Mouse (Mus musculus) liver (tissue): ENCODE results near the gene Cdcp1.
A peak's percentile ranks its signal among the peaks of the same experiment; 100 is the strongest.

ENCODE experiments used
- DNase-seq: peaks from one replicate; pipeline ENCODE4 v3.0.0-alpha.2; 2020; ENCODE audit warnings: mixed read lengths

Cdcp1 gene

DNA sequence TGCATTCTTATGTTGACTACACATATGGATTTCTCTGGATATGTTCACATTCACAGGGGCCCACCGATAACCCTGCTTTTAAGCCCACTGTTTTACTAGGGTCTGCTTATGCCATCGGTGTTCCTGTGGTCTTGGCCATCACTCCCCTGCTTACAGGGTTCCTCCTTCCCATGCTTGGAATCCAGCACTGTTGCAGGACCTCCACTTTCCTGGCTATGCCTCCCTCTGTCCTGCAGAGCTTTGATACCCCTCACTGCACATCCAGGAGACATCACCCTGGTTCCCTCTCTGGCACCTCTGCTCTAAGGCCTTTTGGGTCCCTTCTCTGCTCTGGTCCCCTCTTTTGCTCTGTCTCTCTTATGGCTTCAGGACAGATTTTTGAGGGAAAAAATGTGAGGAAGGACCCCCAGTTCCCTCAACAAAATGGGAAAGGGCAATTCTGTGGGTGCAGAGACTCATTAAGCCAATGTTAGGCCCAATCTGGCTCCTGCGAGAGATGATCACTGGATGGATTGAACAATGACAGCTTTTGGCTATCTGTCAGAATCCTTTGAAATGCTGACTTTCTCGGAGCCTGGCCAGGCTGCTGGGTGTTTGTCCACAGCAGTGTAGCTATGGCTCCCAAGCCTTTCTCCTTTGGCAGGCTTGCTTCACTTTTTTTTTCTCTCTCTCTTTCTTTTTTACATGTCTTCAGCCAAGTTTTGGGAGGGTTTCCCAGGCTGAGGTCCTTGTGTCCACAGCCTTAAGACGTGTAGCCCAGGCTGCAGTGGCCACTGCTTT, 65.4 kb downstream of the Cdcp1 start, which contains the start of gene Clec3b:
Gene Clec3b (plus strand): TSS at position 706 of the 780 bp plus-strand sequence.
- DNase-seq, result no peak

DNA sequence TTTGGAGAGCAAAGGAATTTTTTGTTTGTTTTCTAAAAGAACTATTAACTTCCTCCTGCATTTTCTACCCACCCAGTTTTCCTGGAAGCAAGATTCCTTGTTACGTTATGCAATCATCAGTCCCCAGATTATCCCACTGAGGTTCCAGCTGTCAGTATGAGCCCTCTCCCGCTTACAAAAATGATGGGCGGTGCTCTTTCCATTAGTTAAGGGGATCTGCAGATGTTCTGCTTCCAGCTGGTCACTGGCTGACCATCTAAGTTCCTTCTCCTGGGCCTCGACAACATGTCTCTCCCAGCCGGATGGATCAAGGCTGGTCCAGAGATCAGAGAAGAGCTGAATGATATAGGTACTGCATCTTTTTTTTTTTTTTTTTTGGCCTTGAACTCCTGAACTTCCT, 67.4 kb downstream of the Cdcp1 start:
- DNase-seq, result no peak

DNA sequence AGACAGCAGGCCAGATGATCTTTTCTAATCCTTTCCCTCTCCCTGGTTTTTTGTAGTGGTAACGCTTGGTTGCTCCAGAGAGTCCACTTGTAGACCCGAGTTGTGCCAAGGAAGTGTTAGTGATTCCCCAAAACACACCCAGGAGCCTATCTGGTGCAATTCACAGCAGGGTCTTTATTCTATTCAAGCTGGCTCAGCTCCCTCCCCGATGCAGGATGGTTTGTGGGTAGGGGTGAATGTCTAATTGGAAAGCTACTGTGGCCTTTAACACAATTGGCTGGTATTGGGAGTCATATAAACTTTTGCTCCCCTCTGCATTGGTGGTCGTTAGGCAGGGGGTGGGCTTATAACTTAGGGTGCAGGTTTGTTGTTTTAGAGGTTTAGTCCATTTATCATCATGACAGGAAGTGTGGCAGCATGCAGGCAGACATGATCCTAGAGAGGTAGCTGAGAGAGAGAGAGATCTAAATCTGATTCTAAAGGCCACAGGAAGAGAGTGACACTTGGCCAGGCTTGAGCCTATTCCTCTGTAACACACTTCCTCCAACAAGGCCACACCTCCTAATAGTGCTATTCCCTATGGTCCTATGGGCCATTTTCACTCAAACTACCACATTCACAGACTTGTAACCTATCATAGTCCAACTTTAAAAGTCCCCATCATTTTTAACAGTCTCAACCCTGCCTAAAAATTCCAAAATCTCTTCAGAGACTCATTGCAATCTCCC, 75.8 kb downstream of the Cdcp1 start:
- DNase-seq, result no peak

DNA sequence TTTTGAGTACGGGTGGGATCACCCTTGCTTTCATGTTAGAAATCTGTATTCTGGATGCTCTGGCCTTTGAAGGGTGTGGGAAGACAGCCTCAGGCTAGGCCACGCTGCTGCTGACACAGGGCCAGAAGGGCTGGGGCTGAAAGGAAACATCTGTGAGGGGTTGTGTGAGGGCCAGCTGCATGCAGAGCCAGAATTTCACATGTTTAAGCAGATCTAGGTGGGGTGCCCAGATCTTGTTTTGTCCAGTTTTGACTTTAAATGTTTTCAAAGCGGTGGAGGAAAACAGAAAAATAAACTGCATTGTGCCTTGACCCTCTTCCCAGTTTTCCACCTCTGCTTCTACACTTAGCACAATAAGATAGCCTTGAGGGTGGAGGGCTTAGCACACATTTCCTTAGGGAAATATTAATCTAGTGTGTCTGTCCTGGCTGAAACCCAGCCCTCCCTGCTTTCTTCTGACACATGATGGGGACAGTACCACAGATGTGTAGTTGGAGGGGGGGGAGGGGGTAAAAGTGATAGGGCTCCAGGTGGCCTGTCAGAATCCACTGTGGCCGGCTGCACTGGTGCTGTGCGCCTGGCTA, 76.9 kb downstream of the Cdcp1 start:
- DNase-seq, result no peak

DNA sequence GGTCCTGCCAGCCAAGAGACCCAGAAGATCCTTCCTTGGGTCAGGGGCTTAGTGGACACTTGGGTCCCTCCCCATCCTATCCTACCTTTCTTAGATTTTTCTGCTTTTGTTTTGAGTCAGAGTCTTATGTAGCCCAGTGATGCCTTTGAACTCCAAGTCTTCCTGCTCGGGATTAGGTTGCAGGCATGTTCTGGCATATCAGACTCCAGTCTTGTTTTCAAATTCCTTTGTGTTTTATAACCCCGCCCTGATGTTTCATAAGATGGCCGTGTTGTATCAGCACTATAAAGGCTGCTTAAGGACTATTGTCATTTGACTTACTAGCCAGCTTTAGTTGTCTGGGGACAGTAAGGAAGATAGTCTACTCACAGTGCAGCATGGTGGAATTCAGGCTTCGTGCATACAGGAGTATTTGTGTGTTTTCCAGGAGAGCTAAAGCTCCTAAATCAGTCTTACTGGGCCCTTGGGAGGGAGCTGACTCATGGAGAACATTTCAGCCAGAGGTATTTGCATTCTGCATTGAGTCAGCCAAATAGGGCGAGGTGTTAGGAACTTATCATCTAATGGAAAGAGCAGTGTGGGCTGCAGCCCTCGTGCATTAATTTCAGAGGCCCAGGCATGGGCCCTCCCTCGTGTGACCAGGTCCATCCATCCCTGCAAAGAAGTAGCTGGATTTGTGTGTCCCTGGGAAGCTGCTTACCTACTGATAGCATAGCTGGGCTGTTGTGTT, 78.7 kb downstream of the Cdcp1 start:
- DNase-seq, result no peak

DNA sequence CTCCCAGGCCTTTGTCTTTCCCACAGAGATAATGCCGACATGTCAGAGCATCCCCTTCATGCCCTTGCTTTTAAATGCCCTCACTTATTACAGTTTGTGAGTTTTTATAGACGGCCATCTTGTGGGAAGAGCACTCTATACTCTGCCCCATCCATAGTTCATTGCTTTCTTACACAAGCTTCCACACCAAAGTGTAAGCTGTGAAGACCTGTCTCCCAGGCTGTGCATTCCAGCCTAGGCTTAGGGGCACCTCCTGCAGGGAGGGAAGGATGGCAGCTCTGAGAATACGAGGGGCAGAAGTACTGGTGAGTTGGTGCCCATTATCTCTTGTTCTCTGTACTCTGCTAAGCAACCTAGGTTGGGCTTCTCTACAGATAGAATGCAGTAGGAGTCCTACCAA, 82.8 kb downstream of the Cdcp1 start:
- DNase-seq, result no peak

DNA sequence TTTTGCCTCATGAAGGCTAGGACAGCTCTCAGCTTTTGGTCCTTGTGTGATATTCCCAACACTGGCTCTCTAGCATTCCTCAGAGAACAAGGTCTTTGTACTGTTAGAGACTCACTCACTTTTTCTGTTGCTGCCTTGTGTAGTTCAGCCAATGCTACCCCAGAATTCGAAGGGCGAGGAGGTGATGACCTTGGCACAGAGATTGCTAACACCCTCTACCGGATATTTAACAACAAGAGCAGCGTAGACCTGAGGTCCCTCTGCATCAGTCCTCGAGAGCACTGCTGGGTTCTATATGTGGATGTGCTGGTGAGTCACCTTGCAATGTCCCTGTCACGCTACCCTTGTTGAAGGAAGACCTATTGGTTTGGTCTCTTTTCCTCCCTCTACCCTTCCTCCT, 88.2 kb downstream of the Cdcp1 start:
- DNase-seq, result no peak

DNA sequence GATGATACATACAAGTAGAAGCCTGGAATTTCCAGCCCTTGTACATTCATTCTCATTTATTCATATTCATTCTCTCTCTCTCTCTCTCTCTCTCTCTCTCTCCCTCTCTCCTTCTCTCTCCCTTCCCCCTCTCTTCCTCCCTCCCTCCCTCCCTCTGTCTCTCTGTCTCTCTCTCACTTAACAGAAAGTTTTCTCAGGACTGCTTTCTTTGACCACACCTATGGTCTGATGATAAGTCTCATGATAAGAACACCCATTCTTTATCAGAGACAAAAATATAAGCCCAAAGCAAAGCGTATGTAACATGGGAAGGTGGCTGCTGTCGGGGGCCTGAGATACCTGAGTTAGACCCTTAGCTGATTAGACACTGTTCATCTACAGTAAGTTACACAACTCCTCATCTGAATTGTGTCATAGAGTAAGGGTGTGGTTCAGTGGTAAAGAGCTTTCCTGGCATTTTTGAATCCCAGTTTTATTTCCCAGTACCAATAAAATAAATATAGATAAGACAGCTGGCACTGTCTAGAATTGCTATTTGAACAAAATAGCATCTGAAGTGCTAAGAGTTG, 91.3 kb downstream of the Cdcp1 start:
- peak; percentile 14 for DNase-seq

DNA sequence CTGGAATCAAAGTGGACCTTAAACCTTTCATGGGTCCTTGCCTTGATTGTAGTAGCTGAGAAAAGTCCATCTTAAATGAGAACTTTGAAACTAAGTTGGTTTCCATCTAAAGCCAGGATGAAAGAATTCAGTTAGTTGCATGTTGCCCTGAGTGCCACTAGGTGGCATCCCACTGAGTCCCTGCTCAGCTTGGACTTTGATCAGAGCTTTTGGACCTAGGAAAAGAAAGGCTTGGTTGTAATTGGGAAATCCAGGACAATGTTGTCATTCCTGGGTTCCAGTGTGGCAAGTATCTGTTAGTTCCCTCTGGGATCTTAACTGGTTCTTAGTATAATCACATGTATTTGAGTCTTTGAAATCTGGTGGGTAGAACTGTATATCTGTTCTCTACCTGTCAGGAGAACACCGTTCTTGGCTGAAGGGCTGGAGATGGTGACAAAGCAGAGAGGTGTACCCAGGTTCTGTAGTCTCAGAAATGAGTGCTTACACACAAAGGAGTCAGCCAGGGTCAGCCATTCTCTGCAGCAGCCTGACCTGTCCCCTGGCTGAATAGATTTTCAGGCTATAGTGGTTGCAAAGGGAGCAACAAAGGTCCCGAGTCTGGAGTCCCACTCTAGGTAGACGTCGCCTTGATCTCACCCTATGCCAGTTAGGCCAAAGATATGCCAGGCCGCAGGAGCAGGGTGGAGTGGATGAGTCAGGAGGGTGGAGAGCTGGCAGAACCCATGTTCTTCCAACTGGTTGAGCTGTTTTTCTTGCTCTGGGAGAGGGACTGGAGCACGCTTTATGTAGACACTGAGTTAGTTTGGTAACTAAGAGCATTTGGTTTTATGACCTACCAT, 92.0 kb downstream of the Cdcp1 start:
- DNase-seq, result peak; percentile 51

DNA sequence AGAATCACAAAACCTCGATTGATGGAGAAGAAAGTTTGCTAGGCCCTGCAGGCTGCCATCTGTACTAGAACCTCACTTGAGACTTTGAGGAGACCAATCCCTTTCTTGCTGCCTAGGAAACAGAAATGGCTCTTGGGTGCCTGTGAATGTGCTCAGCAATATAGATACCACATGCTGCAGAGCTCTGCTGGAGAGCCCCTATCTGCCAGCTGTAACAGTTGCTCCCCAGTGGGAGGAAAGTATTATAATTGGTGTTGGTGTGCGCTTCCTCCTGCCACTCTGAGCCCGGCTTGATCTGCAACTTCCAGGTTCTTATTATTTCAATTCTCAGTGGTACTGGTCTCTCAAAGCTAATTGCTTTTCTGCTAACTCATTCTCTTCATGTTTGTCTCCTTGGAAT, 92.8 kb downstream of the Cdcp1 start:
- DNase-seq, result no peak
